21 mouse cellular contexts compared by ENCODE assay signal in genomic region chr17:53577151-53577550, GRCm38 (mm10). TPM values are rescaled to one million over a fixed set of nuclear protein-coding genes. Genes with fewer than 3 reads are reported as not detected.
DNase-seq lines count a peak whose midpoint lies in the region; ATAC-seq and TF ChIP-seq lines count a peak whose summit lies in the region.
"Had no signal": no experiment of that assay in that cellular context is flagged by ENCODE, and none has a peak within 500 bp of the region (broad histone marks: within the 10 kb centered on the region; RNA-seq: fewer than 3 reads in every experiment).

No protein-coding gene starts in this region.

- no peaks in the 10 kb centered on the region for H3K9me3 ChIP-seq in liver, embryonic 15.5 days (replicated peaks)
- no peaks in the 10 kb centered on the region for H3K9me3 ChIP-seq in liver, embryonic 11.5 days (ENCODE audit: control insufficient read depth, low read length)
- H3K9me3 ChIP-seq: embryonic facial prominence, embryonic 12.5 days; forebrain, embryonic 12.5 days; G1E; heart, embryonic 12.5 days; hindbrain, embryonic 12.5 days had no signal

- H3K4me2 ChIP-seq in liver, embryonic 15.5 days = no peak overlapping the region
- no peak overlapping the region for H3K4me2 ChIP-seq in liver, embryonic 11.5 days
- H3K4me2 ChIP-seq: embryonic facial prominence, embryonic 12.5 days; forebrain, embryonic 12.5 days; heart, embryonic 12.5 days; hindbrain, embryonic 12.5 days had no signal

- H3K36me3 ChIP-seq in liver, embryonic 15.5 days (replicated peaks) = no peaks in the 10 kb centered on the region
- H3K36me3 ChIP-seq in liver, embryonic 11.5 days (ENCODE audit: control insufficient read depth, insufficient read depth, low read length) = no peaks in the 10 kb centered on the region
- H3K36me3 ChIP-seq: embryonic facial prominence, embryonic 12.5 days; forebrain, embryonic 12.5 days; heart, embryonic 12.5 days; hindbrain, embryonic 12.5 days had no signal

- no peak overlapping the region for H3K27ac ChIP-seq in liver, embryonic 15.5 days (replicated peaks)
- H3K27ac ChIP-seq in liver, embryonic 11.5 days (ENCODE audit: low read depth, low read length) = no peak overlapping the region
- peak overlapping the region; percentile 32; the same call in 1 of the 2 replicates for H3K27ac ChIP-seq in embryonic fibroblast, embryonic 13.5 days (ENCODE audit: insufficient read depth, low read length)
- H3K27ac ChIP-seq: embryonic facial prominence, embryonic 12.5 days; forebrain, embryonic 12.5 days; hindbrain, embryonic 12.5 days had no signal

- 72% methylated on average over 2 of the region's 2 CpGs for whole genome bisulfite sequencing in liver, embryonic 15.5 days (ENCODE audit: insufficient replicate concordance)
- WGBS in liver, embryonic 11.5 days = 74% methylated on average over 2 of the region's 2 CpGs

- TF ChIP-seq POLR2A in embryonic fibroblast, embryonic 13.5 days (IDR thresholded peaks at IDR 0.05; ENCODE audit: low read depth, low read length) = no peak

- no peak for ATAC-seq in liver, embryonic 15.5 days (ENCODE audit: insufficient read depth)
- no peak for ATAC-seq in liver, embryonic 11.5 days (replicated peaks; ENCODE audit: low FRiP score)
- ATAC-seq: forebrain, embryonic 16.5 days; hindbrain, embryonic 16.5 days; intestine, postnatal 0 days had no signal

- H3K4me3 ChIP-seq in liver, embryonic 15.5 days (replicated peaks) = no peak overlapping the region
- no peak overlapping the region for H3K4me3 ChIP-seq in liver, embryonic 11.5 days (ENCODE audit: low read depth, low read length)
- H3K4me3 ChIP-seq in embryonic fibroblast, embryonic 13.5 days (ENCODE audit: insufficient read depth, low read length) = no peak overlapping the region
- H3K4me3 ChIP-seq: embryonic facial prominence, embryonic 12.5 days; forebrain, embryonic 12.5 days; heart, embryonic 12.5 days; hindbrain, embryonic 12.5 days had no signal

- peak; percentile 31 for DNase-seq in cerebellum, adult 9-11 months
- no peak for DNase-seq in cerebellum, postnatal 4 days (ENCODE audit: low spot score in 2 of 2)
- DNase-seq in liver, embryonic 11.5 days (ENCODE audit: low spot score) = no peak
- DNase-seq in MN1 (ENCODE audit: low spot score) = peak; percentile 39
- DNase-seq in thymus, adult 18-20 months = no peak
- DNase-seq: adrenal gland, postnatal 14 days; B cell, adult 2 months; cerebellum, postnatal 14 days; gastrocnemius, postnatal 14 days; heart, postnatal 4 days had no signal

- H3K27me3 ChIP-seq in liver, embryonic 15.5 days = no peaks in the 10 kb centered on the region
- H3K27me3 ChIP-seq in liver, embryonic 11.5 days (replicated peaks; ENCODE audit: control insufficient read depth, insufficient read depth, low read length) = no peaks in the 10 kb centered on the region
- H3K27me3 ChIP-seq: embryonic facial prominence, embryonic 12.5 days; forebrain, embryonic 12.5 days; heart, embryonic 12.5 days; hindbrain, embryonic 12.5 days; Patski had no signal

- TF ChIP-seq CTCF in embryonic fibroblast, embryonic 13.5 days (IDR thresholded peaks at IDR 0.05; ENCODE audit: borderline replicate concordance, insufficient read depth, low read length) = no peak

- H3K9ac ChIP-seq in liver, embryonic 15.5 days = 0 out of 2 replicates have a peak overlapping the region, but pooled peaks have one; percentile 10
- H3K9ac ChIP-seq in liver, embryonic 11.5 days (ENCODE audit: low read depth, low read length) = no peak overlapping the region
- H3K9ac ChIP-seq: embryonic facial prominence, embryonic 12.5 days; forebrain, embryonic 12.5 days; heart, embryonic 12.5 days; hindbrain, embryonic 12.5 days had no signal

- H3K4me1 ChIP-seq in liver, embryonic 15.5 days (replicated peaks) = peaks cover 53% of the 10 kb centered on the region
- H3K4me1 ChIP-seq in liver, embryonic 11.5 days (replicated peaks; ENCODE audit: control insufficient read depth, insufficient read depth, low read length) = peaks cover 30% of the 10 kb centered on the region
- peaks cover 20% of the 10 kb centered on the region; the same call in 1 of the 2 replicates for H3K4me1 ChIP-seq in embryonic fibroblast, embryonic 13.5 days (ENCODE audit: control insufficient read depth, insufficient read depth, low read length)

RNA-seq across cellular contexts. Expression of gene Kat2b, which starts 10.5 kb away (rescaled TPM):
- 4.2 and 5.5 TPM in 2 replicates for polyA plus RNA-seq in liver, embryonic 15.5 days (2015; fragmentation: Nextera tagmentation; extraction: Ambion mirVana)
- polyA plus RNA-seq in liver, embryonic 11.5 days (2014; fragmentation: Nextera tagmentation; extraction: Ambion mirVana) = 7.3 and 8.7 TPM in 2 replicates
- 26.8 and 33.2 TPM in 2 replicates for polyA plus RNA-seq in embryonic fibroblast, embryonic 13.5 days (2011; ENCODE audit: insufficient read length, low read depth, missing spikeins)

RNA-seq across cellular contexts. Expression of gene Pp2d1, which starts 37.9 kb away (rescaled TPM):
- 0.05 and 0.13 TPM in 2 replicates for polyA plus RNA-seq in liver, embryonic 15.5 days (2015; fragmentation: Nextera tagmentation; extraction: Ambion mirVana)
- 0.12 and 0.38 TPM in 2 replicates for polyA plus RNA-seq in liver, embryonic 11.5 days (2014; fragmentation: Nextera tagmentation; extraction: Ambion mirVana)
- polyA plus RNA-seq in embryonic fibroblast, embryonic 13.5 days (2011; ENCODE audit: insufficient read length, low read depth, missing spikeins) = 0.35 TPM in 1 of 2 replicates, not detected in the other
- polyA plus RNA-seq: G1E had no signal

Comparison
In these comparisons a context has a peak if more than half of its experiments do, and no peak if none do; other contexts are left out.
1. DNase-seq: peak in cerebellum, adult 9-11 months (single experiment) and MN1 (single experiment); none in cerebellum, postnatal 4 days (0 of 2), liver, embryonic 11.5 days (single experiment) and thymus, adult 18-20 months (0 of 2).